Mouse (Mus musculus): ENCODE measurements around the gene Cntnap2.

The Cntnap2 gene

GRCm38 (mm10) chr6:45327952-45328485, 268.9 kb downstream of the Cntnap2 start:
- DNase-seq (ENCODE audit: low spot score in 2 of 2) = no peak

- no peak for DNase-seq (ENCODE audit: low spot score in 2 of 2)
These were observed 286.2 kb downstream of the Cntnap2 start for GRCm38 (mm10) chr6:45345396-45345795.

- no peak for DNase-seq (ENCODE audit: low spot score in 2 of 2)
These were observed 286.8 kb downstream of the Cntnap2 start for GRCm38 (mm10) chr6:45345953-45346352.

- no peak for DNase-seq (ENCODE audit: low spot score in 2 of 2)
These were observed 307.3 kb downstream of the Cntnap2 start for GRCm38 (mm10) chr6:45366442-45366841.

GRCm38 (mm10) chr6:45381126-45381525, 322.0 kb downstream of the Cntnap2 start:
- DNase-seq (ENCODE audit: low spot score in 2 of 2) = no peak

GRCm38 (mm10) chr6:45389034-45389433, 329.9 kb downstream of the Cntnap2 start:
- DNase-seq (ENCODE audit: low spot score in 2 of 2) = no peak

GRCm38 (mm10) chr6:45413629-45414028, 354.5 kb downstream of the Cntnap2 start:
- DNase-seq (ENCODE audit: low spot score in 2 of 2) = no peak

GRCm38 (mm10) chr6:45455424-45455823, 396.3 kb downstream of the Cntnap2 start:
- DNase-seq (ENCODE audit: low spot score in 2 of 2) = no peak

GRCm38 (mm10) chr6:45518221-45518620, 459.1 kb downstream of the Cntnap2 start:
- no peak for DNase-seq (ENCODE audit: low spot score in 2 of 2)

GRCm38 (mm10) chr6:45536999-45537398, 477.8 kb downstream of the Cntnap2 start:
- DNase-seq (ENCODE audit: low spot score in 2 of 2) = no peak

GRCm38 (mm10) chr6:45544319-45544875, 485.2 kb downstream of the Cntnap2 start:
- DNase-seq (ENCODE audit: low spot score in 2 of 2) = no peak

- DNase-seq (ENCODE audit: low spot score in 2 of 2) = no peak
These were observed 500.6 kb downstream of the Cntnap2 start for GRCm38 (mm10) chr6:45559724-45560123.

- no peak for DNase-seq (ENCODE audit: low spot score in 2 of 2)
These were observed 525.4 kb downstream of the Cntnap2 start for GRCm38 (mm10) chr6:45584467-45585094.

- DNase-seq (ENCODE audit: low spot score in 2 of 2) = no peak
These were observed 529.9 kb downstream of the Cntnap2 start for GRCm38 (mm10) chr6:45589084-45589483.

GRCm38 (mm10) chr6:45647017-45647416, 587.9 kb downstream of the Cntnap2 start:
- DNase-seq (ENCODE audit: low spot score in 2 of 2) = no peak

- no peak for DNase-seq (ENCODE audit: low spot score in 2 of 2)
These were observed 589.3 kb downstream of the Cntnap2 start for GRCm38 (mm10) chr6:45648419-45648818.

GRCm38 (mm10) chr6:45700287-45700686, 641.1 kb downstream of the Cntnap2 start:
- DNase-seq (ENCODE audit: low spot score in 2 of 2) = no peak

GRCm38 (mm10) chr6:45791612-45792011, 732.5 kb downstream of the Cntnap2 start:
- DNase-seq (ENCODE audit: low spot score in 2 of 2) = no peak

- no peak for DNase-seq (ENCODE audit: low spot score in 2 of 2)
These were observed 782.6 kb downstream of the Cntnap2 start for GRCm38 (mm10) chr6:45841626-45842341.

GRCm38 (mm10) chr6:45843736-45844135, 784.6 kb downstream of the Cntnap2 start:
- no peak for DNase-seq (ENCODE audit: low spot score in 2 of 2)

GRCm38 (mm10) chr6:45871409-45871992, 812.3 kb downstream of the Cntnap2 start:
- DNase-seq (ENCODE audit: low spot score in 2 of 2) = no peak

- no peak for DNase-seq (ENCODE audit: low spot score in 2 of 2)
These were observed 826.3 kb downstream of the Cntnap2 start for GRCm38 (mm10) chr6:45885486-45885885.
